Mouse (Mus musculus) CH12.LX (cell line): ENCODE measurements at regions not wholly inside any gene's neighbourhood (a gene's known extent, or its start where the extent isn't known, plus 50 kb on each side); places are given as distances from the start of the nearest gene placed in this dataset.

Source experiments
- BHLHE40 ChIP-seq: IDR thresholded peaks from 2 replicates; pipeline ENCODE4 v1.6.1; 2011; ENCODE audit warnings: mild to moderate bottlenecking, low read depth, low read length, improper control_type of control experiment
- CTCF ChIP-seq, 2 experiments: IDR thresholded peaks in 1 of 2; conservative IDR thresholded peaks in 1 of 2; 2 replicates each; pipeline ENCODE4 v1.5.1; 2011 to 2012; ENCODE audit warnings: low read depth in 2 of 2, low read length in 2 of 2, improper control_type of control experiment in 1 of 2, inconsistent platforms in 1 of 2, mild to moderate bottlenecking in 1 of 2, moderate library complexity in 1 of 2
- ELF1 ChIP-seq: IDR thresholded peaks from 2 replicates; pipeline ENCODE4 v1.6.1; 2014; ENCODE audit warnings: low read depth, mild to moderate bottlenecking, inconsistent platforms, low read length, improper control_type of control experiment
- HCFC1 ChIP-seq: IDR thresholded peaks from 2 replicates; pipeline ENCODE4 v1.6.1; 2012; ENCODE audit warnings: low read depth, mild to moderate bottlenecking, inconsistent platforms, low read length, improper control_type of control experiment
- MAFK ChIP-seq: IDR thresholded peaks from 2 replicates; pipeline ENCODE4 v1.6.1; 2011; ENCODE audit warnings: low read length, improper control_type of control experiment; ENCODE audit not compliant: insufficient replicate concordance
- MXI1 ChIP-seq: IDR thresholded peaks from 2 replicates; pipeline ENCODE4 v1.6.1; 2011; ENCODE audit warnings: mild to moderate bottlenecking, low read depth, low read length, improper control_type of control experiment
- MYC ChIP-seq: IDR thresholded peaks from 2 replicates; pipeline ENCODE4 v1.6.1; 2011; ENCODE audit warnings: low read depth, mild to moderate bottlenecking, improper control_type of control experiment, low read length
- POLR2A ChIP-seq: IDR thresholded peaks from 2 replicates; pipeline ENCODE4 v1.6.1; 2011; ENCODE audit warnings: low read depth, mild to moderate bottlenecking, improper control_type of control experiment, low read length
- USF1 ChIP-seq: IDR thresholded peaks from 2 replicates; pipeline ENCODE4 v1.6.1; 2014; ENCODE audit warnings: low read depth, mild to moderate bottlenecking, inconsistent platforms, low read length, improper control_type of control experiment
- ZMIZ1 ChIP-seq: IDR thresholded peaks from 2 replicates; pipeline ENCODE4 v1.6.1; 2012; ENCODE audit warnings: low read depth, mild to moderate bottlenecking, inconsistent platforms, low read length, improper control_type of control experiment
- ZNF384 ChIP-seq: IDR thresholded peaks from 2 replicates; pipeline ENCODE4 v1.6.1; 2012; ENCODE audit warnings: low read depth, low read length, improper control_type of control experiment, inconsistent platforms

DNA sequence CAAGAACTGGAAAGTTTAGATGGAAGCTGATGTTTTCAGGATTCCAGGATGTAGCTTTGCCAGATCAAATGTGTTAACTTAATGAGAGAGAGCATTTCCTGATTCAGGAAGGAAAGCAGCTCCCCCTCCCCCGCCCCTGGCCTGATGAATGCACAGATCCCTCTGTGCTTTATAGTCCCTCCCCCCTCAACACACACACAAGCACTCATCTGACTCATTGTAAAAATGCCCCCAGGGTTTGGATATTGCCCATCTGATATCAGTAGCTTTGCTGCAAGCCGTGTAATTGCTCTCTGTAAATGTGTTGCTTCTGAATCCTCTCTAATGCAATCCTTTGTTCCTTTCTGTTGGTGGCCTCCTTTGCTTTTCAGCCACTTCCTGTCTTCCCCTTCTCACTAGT is 221.5 kb upstream of the Cxxc4 start:
- TF ChIP-seq HCFC1 (no peak), CTCF (conservative IDR thresholded peaks at IDR 0.05 in 1 of 2, IDR thresholded peaks at IDR 0.05 in 1 of 2; ENCODE audit: low read depth in 2 of 2, low read length in 2 of 2) (no peak), MXI1 (no peak), MYC (no peak), USF1 (no peak), ZNF384 (no peak), BHLHE40 (no peak), POLR2A (no peak), ELF1 (no peak), MAFK (no peak), ZMIZ1 (no peak)
